Mouse (Mus musculus) liver, embryonic 11.5 days (tissue): Measurements from ENCODE around the gene Dmac1. TPM values are rescaled to one million over a fixed set of nuclear protein-coding genes. Genes with fewer than 3 reads are reported as not detected.
"Not testable (repeated sequence)": the region's sequence is repeated elsewhere in the genome, so short reads cannot be mapped to it uniquely, and the experiment has no call there.

Source experiments
- ATAC-seq: fragments of 200-750 bp; cut with Nextera tagmentation; replicated peaks from 2 replicates; pipeline ENCODE4 v1.8.0; 2017; ENCODE audit warnings: moderate number of reproducible peaks, mild to moderate bottlenecking, moderate TSS enrichment, moderate library complexity; ENCODE audit not compliant: low FRiP score
- DNase-seq: peaks from one replicate; pipeline ENCODE4 v3.0.0-alpha.2; 2017; ENCODE audit warnings: low spot score
- H3K27ac ChIP-seq: fragments of 300-500 bp; sonication (generic); 2 replicates; pipeline ENCODE4 v1.5.1; 2014; ENCODE audit warnings: mild to moderate bottlenecking, low read depth, low read length, control low read depth
- H3K27me3 ChIP-seq: fragments of 300-500 bp; sonication (generic); replicated peaks from 2 replicates; pipeline ENCODE4 v1.6.1; 2014; ENCODE audit warnings: low read length, mixed read lengths; ENCODE audit not compliant: control insufficient read depth, insufficient read depth
- H3K36me3 ChIP-seq: fragments of 300-500 bp; sonication (generic); 2 replicates; pipeline ENCODE4 v1.6.1; 2014; ENCODE audit warnings: mild to moderate bottlenecking, low read length, moderate library complexity, mixed read lengths; ENCODE audit not compliant: control insufficient read depth, insufficient read depth
- H3K4me1 ChIP-seq: fragments of 300-500 bp; sonication (generic); replicated peaks from 2 replicates; pipeline ENCODE4 v1.6.1; 2014; ENCODE audit warnings: low read length, mixed read lengths; ENCODE audit not compliant: control insufficient read depth, insufficient read depth
- H3K4me2 ChIP-seq: fragments of 300-500 bp; sonication (generic); 2 replicates; pipeline ENCODE4 v1.6.1; 2014; ENCODE audit warnings: mild to moderate bottlenecking, control low read depth, moderate library complexity
- H3K4me3 ChIP-seq: fragments of 300-500 bp; sonication (generic); 2 replicates; pipeline ENCODE4 v1.5.1; 2014; ENCODE audit warnings: low read depth, low read length, control low read depth
- H3K9ac ChIP-seq: fragments of 300-500 bp; sonication (generic); 2 replicates; pipeline ENCODE4 v1.6.1; 2014; ENCODE audit warnings: low read depth, low read length, control low read depth
- H3K9me3 ChIP-seq: fragments of 300-500 bp; sonication (generic); 2 replicates; pipeline ENCODE4 v1.6.1; 2016; ENCODE audit warnings: low read length, inconsistent platforms, mixed read lengths; ENCODE audit not compliant: control insufficient read depth
- WGBS: fragments of 180-500 bp; shearing (Covaris S2); extraction: QIAGEN DNeasy Blood & Tissue Kit; methylation state at CpG from one replicate; pipeline ENCODE4 v1.1.7; 2014; 5-methylcytosine and 5-hydroxymethylcytosine counted together
- polyA plus RNA-seq: library from polyadenylated mRNA; unstranded; fragments of >200 nt; fragmentation: Nextera tagmentation; extraction: Ambion mirVana; gene quantifications from 2 replicates; pipeline ENCODE4 v1.2.1, GENCODE M21; 2014

The Dmac1 gene
- polyA plus RNA-seq, 1 experiment from 2014 or later, result 123 TPM

GRCm38 (mm10) chr4:75259447-75259846, 18.7 kb downstream of the Dmac1 start:
- Histone ChIP-seq H3K36me3 (no peaks in the 10 kb centered on the region), H3K4me1 (no peaks in the 10 kb centered on the region), H3K9ac (no peak overlapping the region), H3K4me3 (no peak overlapping the region), H3K4me2 (no peak overlapping the region), H3K27me3 (no peaks in the 10 kb centered on the region), H3K9me3 (no peaks in the 10 kb centered on the region), H3K27ac (no peak overlapping the region)
- 79% methylated on average over 3 of the region's 3 CpGs for WGBS
- DNase-seq (no peak), ATAC-seq (no peak)

- not testable (repeated sequence) for H3K9me3 ChIP-seq, H3K4me2 ChIP-seq, H3K27ac ChIP-seq, DNase-seq, H3K4me3 ChIP-seq, H3K4me1 ChIP-seq, H3K27me3 ChIP-seq, H3K9ac ChIP-seq, ATAC-seq, H3K36me3 ChIP-seq
- 48% methylated on average over 3 of the region's 3 CpGs for WGBS
Measured at GRCm38 (mm10) chr4:75234602-75235001, 43.5 kb downstream of the Dmac1 start.
